Comparison of ENCODE assay signal across 8 mouse cellular contexts in the genomic region with DNA sequence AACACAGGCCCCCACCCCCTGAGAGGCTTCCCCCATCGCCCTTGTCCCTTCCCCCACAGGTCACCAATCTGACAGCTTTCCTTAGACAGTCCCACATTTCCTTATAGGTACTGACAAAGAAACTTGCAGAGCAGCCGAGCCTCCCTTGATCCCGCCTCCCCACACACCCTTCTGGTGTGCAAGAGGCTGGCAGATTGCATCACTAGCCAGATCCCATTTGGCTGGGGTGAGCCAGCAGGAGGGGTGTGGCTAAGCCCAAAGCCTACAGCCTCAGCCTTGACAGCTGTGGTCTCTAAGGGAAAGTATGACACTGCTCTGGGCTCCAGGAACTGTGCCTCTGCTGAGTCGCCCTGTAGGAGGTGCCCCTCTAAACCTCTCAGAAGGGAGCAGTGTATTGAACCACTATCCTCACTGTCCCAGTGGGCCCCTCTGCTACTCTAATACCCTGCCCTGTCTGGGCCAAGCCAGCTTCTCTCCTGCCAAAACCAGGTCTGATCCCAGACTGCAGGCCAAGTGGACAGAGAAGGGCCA. TPM values are rescaled to one million over a fixed set of nuclear protein-coding genes. Genes with fewer than 3 reads are reported as not detected.
DNase-seq lines count a peak whose midpoint lies in the region; ATAC-seq and TF ChIP-seq lines count a peak whose summit lies in the region.

No protein-coding gene starts in this region.

- H3K36me3 ChIP-seq in ES-Bruce4 (ENCODE audit: control insufficient read depth, insufficient read depth, low read length, poor library complexity, severe bottlenecking), result peaks cover 66% of the 10 kb centered on the region
- H3K36me3 ChIP-seq in forebrain, embryonic 13.5 days (ENCODE audit: poor library complexity, severe bottlenecking), result peaks cover 12% of the 10 kb centered on the region; the same call in 1 of the 2 replicates
- no peaks in the 10 kb centered on the region for H3K36me3 ChIP-seq in heart, postnatal 0 days (replicated peaks; ENCODE audit: control insufficient read depth, insufficient read depth, low read length)
- H3K36me3 ChIP-seq in liver, embryonic 15.5 days (replicated peaks), result peaks cover 79% of the 10 kb centered on the region
- H3K36me3 ChIP-seq in neural tube, embryonic 12.5 days, result no peaks in the 10 kb centered on the region

- H3K9ac ChIP-seq in ES-Bruce4 (ENCODE audit: low read depth, poor library complexity, severe bottlenecking), result peak overlapping the region; percentile 55
- H3K9ac ChIP-seq in forebrain, embryonic 13.5 days, result peak overlapping the region; percentile 58
- H3K9ac ChIP-seq in heart, postnatal 0 days (replicated peaks; ENCODE audit: low read depth, low read length), result peak overlapping the region; percentile 29; the same call in 1 of the 2 replicates
- peak overlapping the region; percentile 81 for H3K9ac ChIP-seq in liver, embryonic 15.5 days
- no peak overlapping the region for H3K9ac ChIP-seq in neural tube, embryonic 12.5 days

- TF ChIP-seq EP300 in ES-Bruce4 (IDR thresholded peaks at IDR 0.05; ENCODE audit: insufficient read depth, low read depth, low read length), result 0 out of 2 replicates have a peak, but pooled peaks have one; percentile 9
- TF ChIP-seq EP300 in heart, postnatal 0 days (IDR thresholded peaks at IDR 0.05; ENCODE audit: low read depth), result no peak

- no peak for TF ChIP-seq CTCF in ES-Bruce4 (IDR thresholded peaks at IDR 0.05; ENCODE audit: low read depth, low read length)
- TF ChIP-seq CTCF in heart, postnatal 0 days (IDR thresholded peaks at IDR 0.05; ENCODE audit: low read depth), result no peak

- TF ChIP-seq POLR2A in ES-Bruce4 (IDR thresholded peaks at IDR 0.05; ENCODE audit: insufficient read depth, low read length), result no peak

- no peak overlapping the region for H3K4me3 ChIP-seq in ES-Bruce4 (ENCODE audit: low read depth, low read length)
- no peak overlapping the region for H3K4me3 ChIP-seq in forebrain, embryonic 13.5 days
- no peak overlapping the region for H3K4me3 ChIP-seq in heart, postnatal 0 days (ENCODE audit: low read depth, low read length)
- H3K4me3 ChIP-seq in liver, embryonic 15.5 days (replicated peaks), result peak overlapping the region; percentile 54
- H3K4me3 ChIP-seq in neural tube, embryonic 12.5 days, result no peak overlapping the region

- no peaks in the 10 kb centered on the region for H3K27me3 ChIP-seq in ES-Bruce4 (ENCODE audit: control insufficient read depth, insufficient read depth, low read length, poor library complexity, severe bottlenecking)
- H3K27me3 ChIP-seq in forebrain, embryonic 13.5 days, result no peaks in the 10 kb centered on the region
- no peaks in the 10 kb centered on the region for H3K27me3 ChIP-seq in heart, postnatal 0 days (ENCODE audit: control insufficient read depth, insufficient read depth, low read length)
- H3K27me3 ChIP-seq in liver, embryonic 15.5 days, result no peaks in the 10 kb centered on the region
- no peaks in the 10 kb centered on the region for H3K27me3 ChIP-seq in neural tube, embryonic 12.5 days (replicated peaks)

- 2% methylated on average over 4 of the region's 4 CpGs for WGBS in forebrain, embryonic 13.5 days
- WGBS in heart, postnatal 0 days, result 0% methylated on average over 4 of the region's 4 CpGs
- 0% methylated on average over 4 of the region's 4 CpGs for WGBS in liver, embryonic 15.5 days (ENCODE audit: insufficient replicate concordance)
- WGBS in neural tube, embryonic 12.5 days, result 4% methylated on average over 4 of the region's 4 CpGs

- no peaks in the 10 kb centered on the region for H3K9me3 ChIP-seq in ES-Bruce4 (replicated peaks; ENCODE audit: control insufficient read depth, insufficient read depth, low read length, poor library complexity, severe bottlenecking)
- no peaks in the 10 kb centered on the region for H3K9me3 ChIP-seq in forebrain, embryonic 13.5 days (replicated peaks)
- H3K9me3 ChIP-seq in heart, postnatal 0 days (replicated peaks; ENCODE audit: control insufficient read depth, low read length), result no peaks in the 10 kb centered on the region
- no peaks in the 10 kb centered on the region for H3K9me3 ChIP-seq in liver, embryonic 15.5 days (replicated peaks)
- no peaks in the 10 kb centered on the region for H3K9me3 ChIP-seq in neural tube, embryonic 12.5 days

- H3K4me2 ChIP-seq in forebrain, embryonic 13.5 days, result peak overlapping the region; percentile 49
- peak overlapping the region; percentile 16 for H3K4me2 ChIP-seq in heart, postnatal 0 days (ENCODE audit: low read depth, low read length)
- H3K4me2 ChIP-seq in liver, embryonic 15.5 days, result peak overlapping the region; percentile 92
- peak overlapping the region; percentile 12 for H3K4me2 ChIP-seq in neural tube, embryonic 12.5 days (replicated peaks)

- H3K27ac ChIP-seq in ES-Bruce4 (ENCODE audit: insufficient read depth, low read length), result peak overlapping the region; percentile 64
- peak overlapping the region; percentile 97 for H3K27ac ChIP-seq in forebrain, embryonic 13.5 days
- peak overlapping the region; percentile 81 for H3K27ac ChIP-seq in heart, postnatal 0 days (ENCODE audit: low read depth)
- peak overlapping the region; percentile 100 for H3K27ac ChIP-seq in liver, embryonic 15.5 days (replicated peaks)
- H3K27ac ChIP-seq in neural tube, embryonic 12.5 days, result peak overlapping the region; percentile 47; the same call in 1 of the 2 replicates

- H3K4me1 ChIP-seq in ES-Bruce4 (ENCODE audit: control insufficient read depth, insufficient read depth, low read length), result peaks cover 19% of the 10 kb centered on the region
- peaks cover 51% of the 10 kb centered on the region for H3K4me1 ChIP-seq in forebrain, embryonic 13.5 days
- H3K4me1 ChIP-seq in heart, postnatal 0 days (ENCODE audit: control insufficient read depth, insufficient read depth), result peaks cover 28% of the 10 kb centered on the region
- H3K4me1 ChIP-seq in liver, embryonic 15.5 days (replicated peaks), result peaks cover 89% of the 10 kb centered on the region
- H3K4me1 ChIP-seq in neural tube, embryonic 12.5 days, result peaks cover 49% of the 10 kb centered on the region

- DNase-seq in c-Kit-positive CD71-positive TER-119-positive erythroid progenitor cells, embryonic 14.5 days (ENCODE audit: low spot score), result peak; percentile 95
- peak; percentile 78 for DNase-seq in heart, postnatal 0 days (ENCODE audit: low spot score)
- peak; percentile 68 to 80 for DNase-seq in kidney, postnatal 4 days
- peak; percentile 25 to 36 for DNase-seq in thymus, postnatal 10 days (ENCODE audit: low spot score in 2 of 2)

- peak; percentile 94 for ATAC-seq in forebrain, embryonic 13.5 days
- ATAC-seq in heart, postnatal 0 days (ENCODE audit: insufficient read depth, low read depth), result peak; percentile 78
- ATAC-seq in liver, embryonic 15.5 days (ENCODE audit: insufficient read depth), result peak; percentile 87
- peak; percentile 81 for ATAC-seq in neural tube, embryonic 12.5 days (ENCODE audit: low FRiP score, low read depth)

RNA-seq across cellular contexts. Expression of gene Slc7a5, which starts 9.0 kb away (rescaled TPM):
- 80.8 and 85.4 TPM in 2 replicates for polyA plus RNA-seq in ES-Bruce4 (2011; ENCODE audit: insufficient read depth, insufficient read length, low read depth, missing spikeins)
- polyA plus RNA-seq in forebrain, embryonic 13.5 days (2015; fragmentation: Nextera tagmentation; extraction: Ambion mirVana), result 28.1 and 30.6 TPM in 2 replicates
- total RNA-seq in heart, postnatal 0 days (2014; rRNA removed; ENCODE audit: low replicate concordance), result 24.7 and 27.1 TPM in 2 replicates
- polyA plus RNA-seq in heart, postnatal 0 days (2015; fragmentation: Nextera tagmentation; extraction: Ambion mirVana), result 5.8 and 7.1 TPM in 2 replicates
- 38.2 and 42.4 TPM in 2 replicates for polyA plus RNA-seq in liver, embryonic 15.5 days (2015; fragmentation: Nextera tagmentation; extraction: Ambion mirVana)
- 32.0 and 40.8 TPM in 2 replicates for polyA plus RNA-seq in neural tube, embryonic 12.5 days (2016; fragmentation: Nextera tagmentation; extraction: Ambion mirVana)

RNA-seq across cellular contexts. Expression of gene Car5a, which starts 46.2 kb away (rescaled TPM):
- 4.3 and 5.8 TPM in 2 replicates for polyA plus RNA-seq in ES-Bruce4 (2011; ENCODE audit: insufficient read depth, insufficient read length, low read depth, missing spikeins)
- polyA plus RNA-seq in forebrain, embryonic 13.5 days (2015; fragmentation: Nextera tagmentation; extraction: Ambion mirVana), result 0.25 TPM in 1 of 2 replicates, not detected in the other
- not detected in 2 replicates for total RNA-seq in heart, postnatal 0 days (2014; rRNA removed; ENCODE audit: low replicate concordance)
- polyA plus RNA-seq in heart, postnatal 0 days (2015; fragmentation: Nextera tagmentation; extraction: Ambion mirVana), result not detected in 2 replicates
- polyA plus RNA-seq in liver, embryonic 15.5 days (2015; fragmentation: Nextera tagmentation; extraction: Ambion mirVana), result 3.2 and 4.5 TPM in 2 replicates
- 0.19 and 0.32 TPM in 2 replicates for polyA plus RNA-seq in neural tube, embryonic 12.5 days (2016; fragmentation: Nextera tagmentation; extraction: Ambion mirVana)

RNA-seq across cellular contexts. Expression of gene Banp, which starts 51.1 kb away (rescaled TPM):
- 47.2 and 54.8 TPM in 2 replicates for polyA plus RNA-seq in ES-Bruce4 (2011; ENCODE audit: insufficient read depth, insufficient read length, low read depth, missing spikeins)
- polyA plus RNA-seq in forebrain, embryonic 13.5 days (2015; fragmentation: Nextera tagmentation; extraction: Ambion mirVana), result 57.5 and 60.9 TPM in 2 replicates
- total RNA-seq in heart, postnatal 0 days (2014; rRNA removed; ENCODE audit: low replicate concordance), result 23.0 and 27.9 TPM in 2 replicates
- polyA plus RNA-seq in heart, postnatal 0 days (2015; fragmentation: Nextera tagmentation; extraction: Ambion mirVana), result 10.6 and 17.9 TPM in 2 replicates
- 15.2 and 20.6 TPM in 2 replicates for polyA plus RNA-seq in liver, embryonic 15.5 days (2015; fragmentation: Nextera tagmentation; extraction: Ambion mirVana)
- polyA plus RNA-seq in neural tube, embryonic 12.5 days (2016; fragmentation: Nextera tagmentation; extraction: Ambion mirVana), result 54.9 and 55.5 TPM in 2 replicates

Comparison
In these comparisons a context has a peak if more than half of its experiments do, and no peak if none do; other contexts are left out.
1. H3K27ac ChIP-seq: peak in every context shown above with its lines; median percentile 100 in liver, embryonic 15.5 days; 97 in forebrain, embryonic 13.5 days; 81 in heart, postnatal 0 days; 64 in ES-Bruce4; 47 in neural tube, embryonic 12.5 days.
2. DNase-seq: peak in every context shown above with its lines; median percentile 95 in c-Kit-positive CD71-positive TER-119-positive erythroid progenitor cells, embryonic 14.5 days; 78 in heart, postnatal 0 days; 74 in kidney, postnatal 4 days; 30 in thymus, postnatal 10 days.
3. H3K4me2 ChIP-seq: peak in every context shown above with its lines; median percentile 92 in liver, embryonic 15.5 days; 49 in forebrain, embryonic 13.5 days; 16 in heart, postnatal 0 days; 12 in neural tube, embryonic 12.5 days.